Mouse (Mus musculus): ENCODE data around the gene Gm17651. TPM values are rescaled to one million over a fixed set of nuclear protein-coding genes. Genes with fewer than 3 reads are reported as not detected.

Gene Gm17651
- not detected in 2 replicates for polyA plus RNA-seq (2015; fragmentation: Nextera tagmentation; extraction: Ambion mirVana)

GRCm38 (mm10) chr3:97674644-97675110, at the start of gene Gm17651:
Gene Gm17651 (minus strand): TSS chr3:97674694.
- H3K4me2 ChIP-seq (ENCODE audit: low read depth, low read length), result no peak within 1 kb of the TSS
- H3K27me3 ChIP-seq (ENCODE audit: control insufficient read depth, insufficient read depth, low read length), result no peaks in the 10 kb centered on the region
- WGBS, result 81% methylated on average over 7 of the region's 7 CpGs
- no peak for ATAC-seq (ENCODE audit: insufficient read depth, low FRiP score)
- no peaks in the 10 kb centered on the region for H3K9me3 ChIP-seq (replicated peaks; ENCODE audit: control insufficient read depth, low read length)
- no peak within 1 kb of the TSS for H3K9ac ChIP-seq (ENCODE audit: low read length)
- no peak within 1 kb of the TSS for H3K4me3 ChIP-seq (replicated peaks; ENCODE audit: low read length)
- no peaks in the 10 kb centered on the region; the same call in 1 of the 2 replicates for H3K36me3 ChIP-seq (ENCODE audit: control insufficient read depth, insufficient read depth, low read length)
- H3K4me1 ChIP-seq (ENCODE audit: control insufficient read depth, insufficient read depth, low read length), result no peaks in the 10 kb centered on the region
- no peak within 1 kb of the TSS for H3K27ac ChIP-seq (ENCODE audit: low read length)

- ATAC-seq (ENCODE audit: insufficient read depth, low FRiP score), result no peak
- no peak overlapping the region for H3K4me2 ChIP-seq (ENCODE audit: low read depth, low read length)
- no peaks in the 10 kb centered on the region for H3K36me3 ChIP-seq (ENCODE audit: control insufficient read depth, insufficient read depth, low read length)
- no peaks in the 10 kb centered on the region for H3K27me3 ChIP-seq (ENCODE audit: control insufficient read depth, insufficient read depth, low read length)
- no peaks in the 10 kb centered on the region for H3K4me1 ChIP-seq (ENCODE audit: control insufficient read depth, insufficient read depth, low read length)
- WGBS, result 82% methylated on average over 9 of the region's 9 CpGs
- H3K9me3 ChIP-seq (replicated peaks; ENCODE audit: control insufficient read depth, low read length), result 0 out of 2 replicates have a peak, but pooled peaks cover 3% of the 10 kb centered on the region
- H3K9ac ChIP-seq (ENCODE audit: low read length), result no peak overlapping the region
- H3K4me3 ChIP-seq (replicated peaks; ENCODE audit: low read length), result no peak overlapping the region
- H3K27ac ChIP-seq (ENCODE audit: low read length), result no peak overlapping the region
Observed at GRCm38 (mm10) chr3:97719116-97719515, 44.6 kb upstream of the Gm17651 start.

- H3K4me2 ChIP-seq (ENCODE audit: low read depth, low read length), result no peak overlapping the region
- H3K4me3 ChIP-seq (replicated peaks; ENCODE audit: low read length), result no peak overlapping the region
- no peaks in the 10 kb centered on the region for H3K27me3 ChIP-seq (ENCODE audit: control insufficient read depth, insufficient read depth, low read length)
- no peaks in the 10 kb centered on the region for H3K4me1 ChIP-seq (ENCODE audit: control insufficient read depth, insufficient read depth, low read length)
- H3K9ac ChIP-seq (ENCODE audit: low read length), result no peak overlapping the region
- H3K27ac ChIP-seq (ENCODE audit: low read length), result no peak overlapping the region
- H3K36me3 ChIP-seq (ENCODE audit: control insufficient read depth, insufficient read depth, low read length), result no peaks in the 10 kb centered on the region
- no peak for ATAC-seq (ENCODE audit: insufficient read depth, low FRiP score)
- H3K9me3 ChIP-seq (replicated peaks; ENCODE audit: control insufficient read depth, low read length), result no peaks in the 10 kb centered on the region
- WGBS, result 84% methylated on average over 1 of the region's 1 CpGs
Observed at GRCm38 (mm10) chr3:97715922-97716321, 41.4 kb upstream of the Gm17651 start.

- H3K4me2 ChIP-seq (ENCODE audit: low read depth, low read length), result no peak overlapping the region
- H3K27ac ChIP-seq (ENCODE audit: low read length), result no peak overlapping the region
- no peak overlapping the region for H3K9ac ChIP-seq (ENCODE audit: low read length)
- no peak overlapping the region for H3K4me3 ChIP-seq (replicated peaks; ENCODE audit: low read length)
- H3K27me3 ChIP-seq (ENCODE audit: control insufficient read depth, insufficient read depth, low read length), result no peaks in the 10 kb centered on the region
- no peaks in the 10 kb centered on the region for H3K36me3 ChIP-seq (ENCODE audit: control insufficient read depth, insufficient read depth, low read length)
- 42% methylated on average over 5 of the region's 5 CpGs for WGBS
- H3K9me3 ChIP-seq (replicated peaks; ENCODE audit: control insufficient read depth, low read length), result no peaks in the 10 kb centered on the region
- ATAC-seq (ENCODE audit: insufficient read depth, low FRiP score), result no peak
- no peaks in the 10 kb centered on the region for H3K4me1 ChIP-seq (ENCODE audit: control insufficient read depth, insufficient read depth, low read length)
Observed at GRCm38 (mm10) chr3:97710881-97711280, 36.4 kb upstream of the Gm17651 start.

- 83% methylated on average over 11 of the region's 11 CpGs for WGBS
- Histone ChIP-seq H3K4me1 (ENCODE audit: control insufficient read depth, insufficient read depth, low read length) (no peaks in the 10 kb centered on the region), H3K4me2 (ENCODE audit: low read depth, low read length) (no peak overlapping the region), H3K27me3 (ENCODE audit: control insufficient read depth, insufficient read depth, low read length) (no peaks in the 10 kb centered on the region), H3K27ac (ENCODE audit: low read length) (no peak overlapping the region), H3K9me3 (replicated peaks; ENCODE audit: control insufficient read depth, low read length) (no peaks in the 10 kb centered on the region), H3K36me3 (ENCODE audit: control insufficient read depth, insufficient read depth, low read length) (no peaks in the 10 kb centered on the region), H3K9ac (ENCODE audit: low read length) (no peak overlapping the region), H3K4me3 (replicated peaks; ENCODE audit: low read length) (no peak overlapping the region)
- no peak for ATAC-seq (ENCODE audit: insufficient read depth, low FRiP score)
Observed at GRCm38 (mm10) chr3:97710134-97710533, 35.6 kb upstream of the Gm17651 start.

- WGBS, result 81% methylated on average over 4 of the region's 4 CpGs
- no peak for ATAC-seq (ENCODE audit: insufficient read depth, low FRiP score)
- Histone ChIP-seq H3K9ac (ENCODE audit: low read length) (no peak overlapping the region), H3K9me3 (replicated peaks; ENCODE audit: control insufficient read depth, low read length) (no peaks in the 10 kb centered on the region), H3K4me3 (replicated peaks; ENCODE audit: low read length) (no peak overlapping the region), H3K27ac (ENCODE audit: low read length) (no peak overlapping the region), H3K4me1 (ENCODE audit: control insufficient read depth, insufficient read depth, low read length) (no peaks in the 10 kb centered on the region), H3K36me3 (ENCODE audit: control insufficient read depth, insufficient read depth, low read length) (no peaks in the 10 kb centered on the region), H3K27me3 (ENCODE audit: control insufficient read depth, insufficient read depth, low read length) (no peaks in the 10 kb centered on the region), H3K4me2 (ENCODE audit: low read depth, low read length) (no peak overlapping the region)
Observed at GRCm38 (mm10) chr3:97706561-97706960, 32.1 kb upstream of the Gm17651 start.

GRCm38 (mm10) chr3:97705508-97705907, 31.0 kb upstream of the Gm17651 start:
- no peaks in the 10 kb centered on the region for H3K27me3 ChIP-seq (ENCODE audit: control insufficient read depth, insufficient read depth, low read length)
- no peak for ATAC-seq (ENCODE audit: insufficient read depth, low FRiP score)
- H3K36me3 ChIP-seq (ENCODE audit: control insufficient read depth, insufficient read depth, low read length), result no peaks in the 10 kb centered on the region
- 82% methylated on average over 3 of the region's 3 CpGs for WGBS
- no peak overlapping the region for H3K9ac ChIP-seq (ENCODE audit: low read length)
- no peak overlapping the region for H3K4me2 ChIP-seq (ENCODE audit: low read depth, low read length)
- no peak overlapping the region for H3K4me3 ChIP-seq (replicated peaks; ENCODE audit: low read length)
- no peaks in the 10 kb centered on the region for H3K9me3 ChIP-seq (replicated peaks; ENCODE audit: control insufficient read depth, low read length)
- H3K27ac ChIP-seq (ENCODE audit: low read length), result no peak overlapping the region
- no peaks in the 10 kb centered on the region for H3K4me1 ChIP-seq (ENCODE audit: control insufficient read depth, insufficient read depth, low read length)

- H3K9me3 ChIP-seq (replicated peaks; ENCODE audit: control insufficient read depth, low read length), result no peaks in the 10 kb centered on the region
- no peaks in the 10 kb centered on the region for H3K4me1 ChIP-seq (ENCODE audit: control insufficient read depth, insufficient read depth, low read length)
- H3K9ac ChIP-seq (ENCODE audit: low read length), result no peak overlapping the region
- no peak overlapping the region for H3K4me2 ChIP-seq (ENCODE audit: low read depth, low read length)
- H3K27me3 ChIP-seq (ENCODE audit: control insufficient read depth, insufficient read depth, low read length), result no peaks in the 10 kb centered on the region
- no peak overlapping the region for H3K4me3 ChIP-seq (replicated peaks; ENCODE audit: low read length)
- WGBS, result 88% methylated on average over 11 of the region's 11 CpGs
- H3K27ac ChIP-seq (ENCODE audit: low read length), result no peak overlapping the region
- ATAC-seq (ENCODE audit: insufficient read depth, low FRiP score), result no peak
- no peaks in the 10 kb centered on the region for H3K36me3 ChIP-seq (ENCODE audit: control insufficient read depth, insufficient read depth, low read length)
Observed at GRCm38 (mm10) chr3:97702448-97703080, 28.1 kb upstream of the Gm17651 start.

- no peak overlapping the region for H3K4me3 ChIP-seq (replicated peaks; ENCODE audit: low read length)
- H3K4me1 ChIP-seq (ENCODE audit: control insufficient read depth, insufficient read depth, low read length), result no peaks in the 10 kb centered on the region
- no peak overlapping the region for H3K9ac ChIP-seq (ENCODE audit: low read length)
- no peaks in the 10 kb centered on the region for H3K36me3 ChIP-seq (ENCODE audit: control insufficient read depth, insufficient read depth, low read length)
- no peak overlapping the region for H3K4me2 ChIP-seq (ENCODE audit: low read depth, low read length)
- no peaks in the 10 kb centered on the region for H3K9me3 ChIP-seq (replicated peaks; ENCODE audit: control insufficient read depth, low read length)
- no peak overlapping the region for H3K27ac ChIP-seq (ENCODE audit: low read length)
- WGBS, result 44% methylated on average over 3 of the region's 3 CpGs
- H3K27me3 ChIP-seq (ENCODE audit: control insufficient read depth, insufficient read depth, low read length), result no peaks in the 10 kb centered on the region
- no peak for ATAC-seq (ENCODE audit: insufficient read depth, low FRiP score)
Observed at GRCm38 (mm10) chr3:97701198-97701597, 26.7 kb upstream of the Gm17651 start.

Measured in stomach, embryonic 16.5 days (tissue).